Mouse (Mus musculus) layer of hippocampus, adult 2 months (tissue): ENCODE results near the gene 4933427I04Rik. TPM values are rescaled to one million over a fixed set of nuclear protein-coding genes. Genes with fewer than 3 reads are reported as not detected.

ENCODE experiments used
- DNase-seq, 2 experiments: peaks; one replicate each; pipeline ENCODE4 v3.0.0; 2022; ENCODE audit warnings: low spot score in 2 of 2
- H3K27ac ChIP-seq: fragments of 200-600 bp; 2 replicates; pipeline ENCODE4 v1.8.1; 2022
- H3K4me3 ChIP-seq: fragments of 200-600 bp; 2 replicates; pipeline ENCODE4 v1.8.1; 2022; ENCODE audit warnings: mild to moderate bottlenecking
- CTCF ChIP-seq: fragments of 200-600 bp; conservative IDR thresholded peaks from 2 replicates; pipeline ENCODE4 v1.8.1; 2022; ENCODE audit warnings: antibody characterized with exemption, mild to moderate bottlenecking, moderate library complexity
- total RNA-seq, 2 experiments: library from RNA; stranded (reverse); gene quantifications; 2 replicates each; pipeline ENCODE4 v1.2.3; 2021

The 4933427I04Rik gene
- total RNA-seq, 2 experiments from 2014 or later = not detected

DNA sequence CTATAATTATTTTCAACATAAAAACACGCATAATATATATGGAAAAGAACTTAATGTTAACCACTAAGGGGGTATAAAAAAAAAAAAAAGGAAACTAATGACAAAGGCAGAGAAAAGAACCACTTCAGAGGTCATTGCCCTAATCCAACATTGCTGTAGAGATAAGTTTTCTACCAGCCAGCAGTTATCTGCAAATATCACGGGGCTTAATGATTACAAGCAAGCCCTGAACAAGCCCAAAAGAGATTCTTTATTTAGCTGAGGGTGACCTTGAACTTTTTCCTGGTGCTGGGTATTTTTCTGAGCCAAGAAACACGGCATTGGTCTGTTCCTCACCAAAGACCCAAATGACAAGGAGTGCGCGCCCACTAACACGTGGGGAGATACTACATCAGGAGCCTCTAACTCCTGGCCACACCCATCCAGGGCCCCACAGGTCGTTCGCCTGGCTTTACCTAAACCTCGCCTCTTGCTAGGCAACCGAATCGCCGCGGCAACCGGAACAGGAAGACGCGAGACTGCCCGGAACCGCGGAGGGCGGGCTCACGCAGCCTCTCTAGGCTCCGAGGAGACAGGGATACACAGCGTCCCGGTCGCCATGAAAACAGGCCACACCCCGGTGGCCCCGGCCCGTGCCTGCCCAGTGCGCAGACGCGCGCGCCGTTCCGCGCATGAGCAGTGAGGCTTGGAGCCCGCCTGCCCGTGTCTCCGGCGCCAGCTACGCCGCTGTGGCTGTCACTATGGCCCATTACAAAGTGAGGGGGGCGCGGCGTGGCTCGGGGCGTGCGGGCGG lies 45.0 kb downstream of the 4933427I04Rik start, which contains the start of gene Mycbp:
Gene Mycbp, plus strand, starts transcription at position 500 of the 793 bp plus-strand sequence.
- DNase-seq = peak; percentile 98 to 100
- Histone ChIP-seq H3K4me3 (peak within 1 kb of the TSS; percentile 84), H3K27ac (peak within 1 kb of the TSS; percentile 89)
- no peak for TF ChIP-seq CTCF

DNA sequence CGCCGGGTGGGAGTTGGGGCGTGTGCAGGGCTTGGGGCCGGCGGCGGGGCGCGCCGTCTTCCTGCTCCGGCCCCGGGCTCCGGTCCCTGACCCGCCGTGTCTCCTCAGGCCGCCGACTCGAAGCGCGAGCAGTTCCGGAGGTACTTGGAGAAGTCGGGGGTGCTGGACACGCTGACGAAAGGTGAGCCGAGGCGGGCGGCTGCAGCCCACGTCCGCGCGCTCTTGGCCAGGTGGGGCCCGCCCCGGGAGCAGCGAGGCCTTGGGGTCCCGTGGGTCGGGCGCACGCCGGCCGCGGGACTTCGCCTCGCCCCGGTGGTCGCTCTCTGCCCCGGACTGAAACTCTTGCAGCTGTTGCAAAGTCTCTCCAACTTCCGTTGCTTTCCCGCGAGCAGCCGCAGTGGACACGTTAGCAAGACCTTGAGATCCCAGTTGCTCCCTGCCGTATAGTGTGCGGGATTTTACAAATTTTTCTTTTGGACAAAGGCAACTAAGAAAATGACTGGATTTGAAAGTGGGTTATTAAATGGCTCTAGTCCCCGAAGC lies 45.7 kb downstream of the 4933427I04Rik start:
- DNase-seq = no peak
- Histone ChIP-seq H3K27ac (peak overlapping the region; percentile 81), H3K4me3 (peak overlapping the region; percentile 84)
- no peak for TF ChIP-seq CTCF

DNA sequence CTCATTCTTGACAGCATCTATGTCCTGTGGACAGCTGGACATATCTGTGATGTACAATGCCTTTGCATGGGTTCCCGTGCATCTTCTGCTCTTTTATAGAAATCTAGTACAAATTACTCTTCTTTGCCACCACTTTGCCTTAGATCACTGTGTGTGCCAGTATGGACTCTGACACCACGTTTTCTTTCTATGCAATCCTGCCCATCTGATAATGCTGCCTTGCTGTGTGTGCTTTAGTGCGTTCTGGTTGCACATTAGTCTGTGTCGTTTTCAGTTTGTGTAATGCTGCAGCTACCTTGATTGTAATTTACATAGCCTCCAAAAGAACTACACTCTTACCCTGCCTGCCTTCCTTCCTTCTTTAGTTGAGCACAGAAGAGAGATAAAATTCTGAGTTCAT lies 52.0 kb downstream of the 4933427I04Rik start:
- no peak for TF ChIP-seq CTCF
- no peak overlapping the region for H3K27ac ChIP-seq
- no peak for DNase-seq
- no peak overlapping the region for H3K4me3 ChIP-seq

DNA sequence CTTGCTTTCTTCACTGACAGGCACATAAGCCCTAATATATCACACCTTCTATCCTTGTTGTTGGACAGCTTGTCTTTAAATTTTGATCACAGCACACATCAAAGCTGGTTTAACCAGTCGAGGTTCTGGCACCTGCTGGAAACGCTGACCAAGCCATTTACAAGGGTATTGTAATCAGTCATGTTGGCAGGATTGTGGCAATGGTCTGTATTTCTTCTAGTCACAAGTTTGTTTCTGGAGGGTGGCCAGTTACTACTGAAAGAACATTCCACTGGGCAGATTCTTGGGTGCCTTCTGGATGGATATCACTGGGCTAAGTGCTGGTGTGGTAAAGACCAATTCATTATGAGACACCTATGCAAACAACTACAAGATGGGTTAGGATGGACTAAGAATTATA lies 53.0 kb downstream of the 4933427I04Rik start:
- no peak for DNase-seq
- TF ChIP-seq CTCF = no peak
- H3K4me3 ChIP-seq = no peak overlapping the region
- no peak overlapping the region for H3K27ac ChIP-seq

Other genes starting within 250 kb of the 4933427I04Rik start
- 100 to 1,000 TPM; 231 to 247 TPM for gene Macf1, start 175.3 kb upstream of the 4933427I04Rik start, total RNA-seq
- 100 to 1,000 TPM; 169 to 194 TPM for gene Ndufs5, start 141.5 kb upstream of the 4933427I04Rik start, total RNA-seq
- gene Akirin1, start 109.3 kb upstream of the 4933427I04Rik start, total RNA-seq = 10 to 100 TPM; 53.9 to 58.1 TPM
- gene Rhbdl2, start 71.8 kb upstream of the 4933427I04Rik start, total RNA-seq = under 1 TPM; 0.54 to 0.92 TPM
- 10 to 100 TPM in 1 of 2 experiments, 1 to 10 TPM in 1; 9.9 to 11.3 TPM for gene Mycbp, start 45.2 kb downstream of the 4933427I04Rik start, total RNA-seq
- gene Rragc, start 57.8 kb downstream of the 4933427I04Rik start, total RNA-seq = 10 to 100 TPM; 54.8 to 60.6 TPM
- gene 4930535I16Rik, start 58.3 kb downstream of the 4933427I04Rik start, total RNA-seq = not detected